Mouse (Mus musculus) ovary, postnatal 36 days (tissue): ENCODE results near the gene Aym1.

ENCODE experiments used
- DNase-seq: peaks from one replicate; pipeline ENCODE4 v3.0.0; 2022; ENCODE audit warnings: low spot score, mixed read lengths

Aym1 gene

GRCm38 (mm10) chr5:113407346-113407745 is 50.3 kb downstream of the Aym1 start:
- peak; percentile 33 for DNase-seq
